Mouse (Mus musculus): ENCODE data around the gene March7. TPM values are rescaled to one million over a fixed set of nuclear protein-coding genes. Genes with fewer than 3 reads are reported as not detected.

March7 gene
- polyA plus RNA-seq, 1 experiment from 2014 or later: 16.5 TPM

- H3K4me3 ChIP-seq (ENCODE audit: low read depth, low read length): peak overlapping the region; percentile 50
- H3K9ac ChIP-seq (replicated peaks): peak overlapping the region; percentile 69
- peak overlapping the region; percentile 96 for H3K27ac ChIP-seq (ENCODE audit: low read depth)
- peaks cover 8% of the 10 kb centered on the region; the same call in 1 of the 2 replicates for H3K36me3 ChIP-seq (replicated peaks; ENCODE audit: insufficient read depth, low read length)
- TF ChIP-seq CTCF (IDR thresholded peaks at IDR 0.05; ENCODE audit: low read depth): no peak
- no peak for TF ChIP-seq EP300 (IDR thresholded peaks at IDR 0.05; ENCODE audit: low read depth)
- 1% methylated on average over 42 of the region's 42 CpGs for WGBS (ENCODE audit: insufficient replicate concordance)
- peak; percentile 78 for DNase-seq
- H3K4me2 ChIP-seq (ENCODE audit: low read depth, low read length): peak overlapping the region; percentile 73
- H3K4me1 ChIP-seq (ENCODE audit: insufficient read depth): peaks cover 14% of the 10 kb centered on the region
- H3K27me3 ChIP-seq (ENCODE audit: insufficient read depth, low read length): no peaks in the 10 kb centered on the region
- ATAC-seq: peak; percentile 87
- no peaks in the 10 kb centered on the region for H3K9me3 ChIP-seq (ENCODE audit: low read length)
Observed at GRCm38 (mm10) chr2:60283751-60284466, 74.2 kb downstream of the March7 start.

- H3K36me3 ChIP-seq (replicated peaks; ENCODE audit: insufficient read depth, low read length): peaks cover 5% of the 10 kb centered on the region; the same call in 1 of the 2 replicates
- H3K4me1 ChIP-seq (ENCODE audit: insufficient read depth): peaks cover 15% of the 10 kb centered on the region
- H3K4me3 ChIP-seq (ENCODE audit: low read depth, low read length): peak within 1 kb of the TSS; percentile 50
- ATAC-seq (no peak), DNase-seq (no peak)
- H3K9me3 ChIP-seq (ENCODE audit: low read length): no peaks in the 10 kb centered on the region
- peak within 1 kb of the TSS; percentile 69 for H3K9ac ChIP-seq (replicated peaks)
- H3K27ac ChIP-seq (ENCODE audit: low read depth): peak within 1 kb of the TSS; percentile 96
- no peaks in the 10 kb centered on the region for H3K27me3 ChIP-seq (ENCODE audit: insufficient read depth, low read length)
- TF ChIP-seq EP300 (IDR thresholded peaks at IDR 0.05; ENCODE audit: low read depth) (no peak; the same call in 1 of the 2 replicates), CTCF (IDR thresholded peaks at IDR 0.05; ENCODE audit: low read depth) (no peak)
- WGBS (ENCODE audit: insufficient replicate concordance): 27% methylated on average over 4 of the region's 4 CpGs
- H3K4me2 ChIP-seq (ENCODE audit: low read depth, low read length): peak within 1 kb of the TSS; percentile 73
Observed at GRCm38 (mm10) chr2:60284467-60284821, 74.8 kb downstream of the March7 start, which contains the start of gene Cd302. Cd302 (minus strand) TSS chr2:60284488.

GRCm38 (mm10) chr2:60285107-60285617, 75.5 kb downstream of the March7 start:
- Histone ChIP-seq H3K27ac (ENCODE audit: low read depth) (peak overlapping the region; percentile 96), H3K4me3 (ENCODE audit: low read depth, low read length) (no peak overlapping the region), H3K4me2 (ENCODE audit: low read depth, low read length) (peak overlapping the region; percentile 73; the same call in 1 of the 2 replicates), H3K9ac (replicated peaks) (peak overlapping the region; percentile 26; the same call in 1 of the 2 replicates), H3K27me3 (ENCODE audit: insufficient read depth, low read length) (no peaks in the 10 kb centered on the region), H3K9me3 (ENCODE audit: low read length) (no peaks in the 10 kb centered on the region), H3K36me3 (replicated peaks; ENCODE audit: insufficient read depth, low read length) (peaks cover 3% of the 10 kb centered on the region; the same call in 1 of the 2 replicates), H3K4me1 (ENCODE audit: insufficient read depth) (peaks cover 15% of the 10 kb centered on the region)
- ATAC-seq: no peak
- 78% methylated on average over 8 of the region's 8 CpGs for WGBS (ENCODE audit: insufficient replicate concordance)
- DNase-seq: no peak
- TF ChIP-seq EP300 (IDR thresholded peaks at IDR 0.05; ENCODE audit: low read depth) (no peak), CTCF (IDR thresholded peaks at IDR 0.05; ENCODE audit: low read depth) (no peak)

- H3K9ac ChIP-seq (replicated peaks): no peak overlapping the region
- no peak for DNase-seq
- peak overlapping the region; percentile 18; the same call in 1 of the 2 replicates for H3K27ac ChIP-seq (ENCODE audit: low read depth)
- H3K4me2 ChIP-seq (ENCODE audit: low read depth, low read length): no peak overlapping the region
- WGBS (ENCODE audit: insufficient replicate concordance): 37% methylated on average over 4 of the region's 4 CpGs
- no peaks in the 10 kb centered on the region for H3K36me3 ChIP-seq (replicated peaks; ENCODE audit: insufficient read depth, low read length)
- no peak for ATAC-seq
- TF ChIP-seq CTCF (IDR thresholded peaks at IDR 0.05; ENCODE audit: low read depth) (no peak), EP300 (IDR thresholded peaks at IDR 0.05; ENCODE audit: low read depth) (no peak)
- peaks cover 15% of the 10 kb centered on the region for H3K4me1 ChIP-seq (ENCODE audit: insufficient read depth)
- H3K9me3 ChIP-seq (ENCODE audit: low read length): no peaks in the 10 kb centered on the region
- no peaks in the 10 kb centered on the region for H3K27me3 ChIP-seq (ENCODE audit: insufficient read depth, low read length)
- H3K4me3 ChIP-seq (ENCODE audit: low read depth, low read length): no peak overlapping the region
Observed at GRCm38 (mm10) chr2:60288606-60289005, 78.9 kb downstream of the March7 start.

- H3K36me3 ChIP-seq (replicated peaks; ENCODE audit: insufficient read depth, low read length): no peaks in the 10 kb centered on the region
- H3K4me2 ChIP-seq (ENCODE audit: low read depth, low read length): no peak overlapping the region
- TF ChIP-seq EP300 (IDR thresholded peaks at IDR 0.05; ENCODE audit: low read depth): no peak
- no peak for TF ChIP-seq CTCF (IDR thresholded peaks at IDR 0.05; ENCODE audit: low read depth)
- no peaks in the 10 kb centered on the region for H3K27me3 ChIP-seq (ENCODE audit: insufficient read depth, low read length)
- WGBS (ENCODE audit: insufficient replicate concordance): 30% methylated on average over 1 of the region's 1 CpGs
- no peak overlapping the region for H3K4me3 ChIP-seq (ENCODE audit: low read depth, low read length)
- ATAC-seq (no peak), DNase-seq (no peak)
- H3K9ac ChIP-seq (replicated peaks): no peak overlapping the region
- H3K4me1 ChIP-seq (ENCODE audit: insufficient read depth): peaks cover 15% of the 10 kb centered on the region
- H3K27ac ChIP-seq (ENCODE audit: low read depth): no peak overlapping the region
- no peaks in the 10 kb centered on the region for H3K9me3 ChIP-seq (ENCODE audit: low read length)
Observed at GRCm38 (mm10) chr2:60289451-60289850, 79.8 kb downstream of the March7 start.

GRCm38 (mm10) chr2:60291381-60291780, 81.7 kb downstream of the March7 start:
- no peak overlapping the region for H3K9ac ChIP-seq (replicated peaks)
- H3K4me2 ChIP-seq (ENCODE audit: low read depth, low read length): no peak overlapping the region
- H3K9me3 ChIP-seq (ENCODE audit: low read length): no peaks in the 10 kb centered on the region
- H3K27me3 ChIP-seq (ENCODE audit: insufficient read depth, low read length): no peaks in the 10 kb centered on the region
- H3K4me3 ChIP-seq (ENCODE audit: low read depth, low read length): no peak overlapping the region
- H3K4me1 ChIP-seq (ENCODE audit: insufficient read depth): peaks cover 6% of the 10 kb centered on the region
- WGBS (ENCODE audit: insufficient replicate concordance): 80% methylated on average over 4 of the region's 4 CpGs
- no peaks in the 10 kb centered on the region for H3K36me3 ChIP-seq (replicated peaks; ENCODE audit: insufficient read depth, low read length)
- H3K27ac ChIP-seq (ENCODE audit: low read depth): no peak overlapping the region
- ATAC-seq (no peak), DNase-seq (no peak)
- TF ChIP-seq CTCF (IDR thresholded peaks at IDR 0.05; ENCODE audit: low read depth) (no peak), EP300 (IDR thresholded peaks at IDR 0.05; ENCODE audit: low read depth) (no peak)
